Mouse (Mus musculus) thymus, adult 2 months (tissue): ENCODE results near the gene Phf10.

Source experiments
- CTCF ChIP-seq: fragments of 200-500 bp; IDR thresholded peaks from 2 replicates; pipeline ENCODE4 v1.5.1; 2012; ENCODE audit warnings: mild to moderate bottlenecking, control low read depth, low read length, moderate library complexity, borderline replicate concordance; ENCODE audit not compliant: control insufficient read depth, poor library complexity, insufficient read depth; ENCODE audit errors: extremely low read depth
- POLR2A ChIP-seq: fragments of 200-500 bp; IDR thresholded peaks from 2 replicates; pipeline ENCODE4 v1.6.1; 2012; ENCODE audit warnings: mild to moderate bottlenecking, low read length, control low read depth, moderate library complexity; ENCODE audit not compliant: control insufficient read depth, poor library complexity, insufficient read depth; ENCODE audit errors: extremely low read depth

DNA sequence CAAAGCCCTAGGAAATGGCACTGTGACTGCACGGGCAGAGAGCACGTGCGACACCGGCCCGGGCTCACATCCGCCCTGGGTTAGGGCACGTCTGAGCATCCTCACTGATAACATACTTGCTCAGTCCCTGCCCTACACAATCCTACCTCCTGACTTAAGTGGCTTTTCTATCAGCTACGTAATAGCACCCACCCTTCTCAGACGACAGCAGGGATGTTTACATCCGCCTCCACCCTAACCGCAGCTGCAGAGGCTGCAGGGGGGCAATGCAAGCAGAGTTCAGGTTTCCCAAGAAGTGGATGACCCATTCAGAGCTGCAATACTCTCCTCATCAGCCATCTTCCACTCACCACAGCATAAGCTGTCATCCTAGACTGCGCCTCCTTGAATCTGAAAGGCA is 53.9 kb downstream of the Phf10 start:
- TF ChIP-seq CTCF: no peak
- no peak for TF ChIP-seq POLR2A
